Mouse (Mus musculus) erythroblast, embryonic 14.5 days (primary cell): ENCODE results near the gene Pygo1.

Experiments
- GATA1 ChIP-seq: IDR thresholded peaks from 2 replicates; pipeline ENCODE4 v1.6.1; 2012; ENCODE audit warnings: low read length, inconsistent platforms, mixed read lengths
- TAL1 ChIP-seq: IDR thresholded peaks from 3 replicates; pipeline ENCODE4 v1.6.1; 2012; ENCODE audit warnings: low read length, inconsistent platforms, mixed read lengths

- TF ChIP-seq GATA1 (no peak), TAL1 (no peak)
Observed at GRCm38 (mm10) chr9:72969874-72970273, 44.4 kb downstream of the Pygo1 start.
